Mouse (Mus musculus): ENCODE data around the gene P2rx2.

DNA sequence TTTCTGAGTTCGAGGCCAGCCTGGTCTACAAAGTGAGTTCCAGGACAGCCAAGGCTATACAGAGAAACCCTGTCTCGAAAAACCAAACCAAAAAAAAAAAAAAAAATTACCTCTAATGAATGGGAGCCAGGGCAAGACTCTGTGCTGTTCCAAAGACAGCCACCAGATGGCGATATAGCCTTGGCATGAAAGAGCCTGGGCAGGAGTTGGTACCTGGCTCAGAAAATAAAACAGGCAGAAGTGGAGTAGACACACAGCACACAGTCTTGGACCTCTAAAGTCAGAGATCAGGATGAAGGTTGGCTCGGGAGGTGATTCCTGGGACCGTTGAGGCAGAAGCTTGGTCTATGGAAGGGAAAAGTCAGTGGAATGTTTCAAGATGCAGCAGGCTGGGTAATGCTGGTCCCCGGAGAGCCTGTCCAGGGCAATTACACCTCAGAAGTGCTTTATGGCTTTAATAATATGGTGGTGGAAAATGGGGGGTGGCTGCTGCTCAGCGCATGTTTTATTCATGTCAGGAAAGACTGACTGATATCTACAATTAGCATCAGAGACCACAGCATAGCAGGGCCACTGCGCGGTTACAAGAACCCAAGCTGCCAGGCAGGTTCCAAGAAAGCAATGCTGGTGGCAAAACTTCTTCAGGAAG is 14.6 kb upstream of the P2rx2 start:
- TF ChIP-seq EP300 (IDR thresholded peaks at IDR 0.05; ENCODE audit: low read depth): no peak
- TF ChIP-seq CTCF (IDR thresholded peaks at IDR 0.05; ENCODE audit: low read depth): peak; percentile 94
